Mouse (Mus musculus): ENCODE measurements around the gene Serp2. TPM values are rescaled to one million over a fixed set of nuclear protein-coding genes. Genes with fewer than 3 reads are reported as not detected.

Serp2 gene
- 115 and 121 TPM in 2 replicates for polyA plus RNA-seq (2012; rRNA removed)

DNA sequence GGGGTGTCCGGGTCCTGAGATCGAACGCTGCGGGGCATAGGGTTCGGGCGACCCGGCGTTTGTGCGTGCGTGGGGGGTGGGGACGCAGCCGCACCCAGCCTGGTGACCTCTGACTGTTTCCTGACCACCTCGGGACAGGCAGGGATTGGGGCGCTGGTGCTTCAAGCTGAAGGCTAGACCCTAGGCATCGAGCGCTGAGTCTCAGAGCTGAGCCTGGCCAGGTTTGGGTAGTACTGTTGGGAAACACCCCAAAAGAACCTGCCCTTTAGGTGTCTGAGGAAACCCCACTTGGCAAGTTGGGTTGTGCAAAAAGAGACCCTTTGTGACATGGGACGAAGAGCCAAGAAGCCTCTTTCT is at the start of gene Serp2:
Gene Serp2, minus strand, starts transcription at position 38 of the 357 bp plus-strand sequence.
- no peak for DNase-seq (ENCODE audit: low read depth)

DNA sequence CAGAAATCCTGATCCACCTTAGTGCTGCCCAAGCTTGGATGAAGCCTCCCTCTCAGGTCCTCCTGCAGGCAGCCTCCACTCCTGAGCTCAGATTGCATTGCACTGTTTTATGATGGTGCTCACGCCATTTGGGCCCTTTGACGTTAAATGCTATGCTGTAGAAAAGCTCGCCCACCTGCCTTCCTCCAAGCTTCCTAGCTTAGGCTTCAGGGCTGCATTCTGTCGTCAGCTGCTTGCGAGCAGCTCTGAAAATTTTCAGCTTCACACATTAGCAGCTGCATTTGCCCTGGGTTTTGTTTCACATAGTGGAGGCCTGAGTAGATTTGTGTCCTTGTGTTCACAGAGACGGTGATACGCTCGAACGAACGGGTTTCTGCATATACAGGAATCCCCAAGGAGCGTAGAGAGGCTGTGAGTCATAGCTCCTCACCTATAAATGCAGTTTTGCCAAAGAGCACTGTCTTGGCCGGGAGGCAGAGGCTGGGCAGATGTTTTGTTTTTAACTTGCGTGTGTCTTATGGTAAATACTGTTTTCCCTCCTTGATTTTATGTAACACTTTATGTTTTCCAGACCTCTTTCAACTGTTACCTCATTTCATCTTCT is 49.3 kb upstream of the Serp2 start:
- DNase-seq (ENCODE audit: low read depth) = no peak
- TF ChIP-seq POLR2A (IDR thresholded peaks at IDR 0.05; ENCODE audit: borderline replicate concordance, extremely low read depth, insufficient read depth, insufficient read length, poor library complexity, severe bottlenecking) (no peak), CTCF (IDR thresholded peaks at IDR 0.05; ENCODE audit: borderline replicate concordance, extremely low read depth, insufficient read depth, insufficient read length) (no peak)

More for the DNA sequence above, at the start of gene Serp2:
- no peak for TF ChIP-seq POLR2A (IDR thresholded peaks at IDR 0.05; ENCODE audit: borderline replicate concordance, extremely low read depth, insufficient read depth, insufficient read length, poor library complexity, severe bottlenecking)
- no peak for TF ChIP-seq CTCF (IDR thresholded peaks at IDR 0.05; ENCODE audit: borderline replicate concordance, extremely low read depth, insufficient read depth, insufficient read length)

- no peak for TF ChIP-seq POLR2A (IDR thresholded peaks at IDR 0.05; ENCODE audit: borderline replicate concordance, extremely low read depth, insufficient read depth, insufficient read length, poor library complexity, severe bottlenecking)
- no peak for TF ChIP-seq CTCF (IDR thresholded peaks at IDR 0.05; ENCODE audit: borderline replicate concordance, extremely low read depth, insufficient read depth, insufficient read length)
- no peak for DNase-seq (ENCODE audit: low read depth)
These were observed 47.3 kb upstream of the Serp2 start for GRCm38 (mm10) chr14:76604012-76604411.

DNA sequence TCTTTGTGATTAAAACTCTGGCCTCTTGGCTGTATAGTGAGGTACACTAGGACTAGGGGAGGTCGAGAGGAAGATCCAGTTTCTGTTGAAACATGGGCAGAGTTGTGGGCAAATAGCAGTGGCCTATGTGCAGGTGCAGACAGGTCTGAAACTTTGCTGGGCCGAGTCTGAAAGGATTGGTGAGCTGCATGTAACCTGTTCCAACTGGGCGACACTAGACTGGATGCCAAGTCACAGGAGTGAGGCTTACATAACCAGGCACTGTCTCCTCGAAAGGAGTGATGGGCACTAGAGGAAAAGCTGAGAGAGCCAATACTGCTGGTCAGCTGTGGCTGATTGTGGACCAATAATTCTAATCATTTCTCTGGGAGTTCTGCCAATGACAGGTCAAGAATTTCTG is 45.0 kb upstream of the Serp2 start:
- TF ChIP-seq POLR2A (IDR thresholded peaks at IDR 0.05; ENCODE audit: borderline replicate concordance, extremely low read depth, insufficient read depth, insufficient read length, poor library complexity, severe bottlenecking) = no peak
- TF ChIP-seq CTCF (IDR thresholded peaks at IDR 0.05; ENCODE audit: borderline replicate concordance, extremely low read depth, insufficient read depth, insufficient read length) = no peak
- no peak for DNase-seq (ENCODE audit: low read depth)

DNA sequence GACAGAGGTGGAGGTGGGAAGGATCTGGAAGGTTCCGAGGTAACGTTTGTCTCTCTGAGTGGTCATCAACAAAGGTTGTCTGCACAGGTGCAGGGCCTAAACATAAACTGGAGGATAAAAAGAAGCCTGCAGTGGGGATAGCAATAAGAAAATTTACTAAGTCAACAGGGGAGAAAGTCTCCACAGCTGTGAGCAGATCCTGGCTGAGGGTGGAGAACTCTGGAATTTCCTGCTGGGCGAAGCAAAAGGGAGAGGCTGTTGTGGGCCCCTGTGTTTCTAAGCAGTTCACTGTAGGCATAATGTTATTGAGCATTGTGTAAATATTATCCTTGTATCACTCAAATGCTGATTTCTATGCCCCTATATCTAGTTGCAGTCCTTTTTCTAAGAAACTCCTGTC is 43.7 kb upstream of the Serp2 start:
- DNase-seq (ENCODE audit: low read depth) = no peak

DNA sequence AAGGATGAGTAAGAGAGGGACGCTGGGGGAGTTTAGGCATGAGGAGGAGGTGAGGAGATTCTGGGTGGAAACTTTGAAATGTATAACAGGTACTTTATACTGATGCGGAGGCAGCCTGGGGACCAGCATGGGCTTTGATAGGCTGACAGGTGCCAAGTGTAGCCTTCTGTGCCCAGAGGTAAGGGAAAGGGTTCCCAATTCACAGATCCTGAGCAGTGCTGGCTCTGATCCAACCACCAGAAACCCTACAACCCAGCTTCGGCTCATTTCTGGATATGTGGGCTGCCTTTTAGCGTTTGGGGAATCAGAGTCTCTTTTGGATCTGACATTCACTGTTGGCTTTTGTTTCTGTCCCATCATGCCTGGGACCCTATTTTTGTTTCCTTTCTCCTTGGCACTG is 43.0 kb upstream of the Serp2 start:
- no peak for DNase-seq (ENCODE audit: low read depth)

More for the DNA sequence above, 43.7 kb upstream of the Serp2 start:
- no peak for TF ChIP-seq POLR2A (IDR thresholded peaks at IDR 0.05; ENCODE audit: borderline replicate concordance, extremely low read depth, insufficient read depth, insufficient read length, poor library complexity, severe bottlenecking)
- no peak for TF ChIP-seq CTCF (IDR thresholded peaks at IDR 0.05; ENCODE audit: borderline replicate concordance, extremely low read depth, insufficient read depth, insufficient read length)

GRCm38 (mm10) chr14:76598518-76599216 is 42.0 kb upstream of the Serp2 start:
- TF ChIP-seq POLR2A (IDR thresholded peaks at IDR 0.05; ENCODE audit: borderline replicate concordance, extremely low read depth, insufficient read depth, insufficient read length, poor library complexity, severe bottlenecking) (no peak), CTCF (IDR thresholded peaks at IDR 0.05; ENCODE audit: borderline replicate concordance, extremely low read depth, insufficient read depth, insufficient read length) (no peak)

More for the DNA sequence above, 43.0 kb upstream of the Serp2 start:
- TF ChIP-seq CTCF (IDR thresholded peaks at IDR 0.05; ENCODE audit: borderline replicate concordance, extremely low read depth, insufficient read depth, insufficient read length) (no peak), POLR2A (IDR thresholded peaks at IDR 0.05; ENCODE audit: borderline replicate concordance, extremely low read depth, insufficient read depth, insufficient read length, poor library complexity, severe bottlenecking) (no peak)

DNA sequence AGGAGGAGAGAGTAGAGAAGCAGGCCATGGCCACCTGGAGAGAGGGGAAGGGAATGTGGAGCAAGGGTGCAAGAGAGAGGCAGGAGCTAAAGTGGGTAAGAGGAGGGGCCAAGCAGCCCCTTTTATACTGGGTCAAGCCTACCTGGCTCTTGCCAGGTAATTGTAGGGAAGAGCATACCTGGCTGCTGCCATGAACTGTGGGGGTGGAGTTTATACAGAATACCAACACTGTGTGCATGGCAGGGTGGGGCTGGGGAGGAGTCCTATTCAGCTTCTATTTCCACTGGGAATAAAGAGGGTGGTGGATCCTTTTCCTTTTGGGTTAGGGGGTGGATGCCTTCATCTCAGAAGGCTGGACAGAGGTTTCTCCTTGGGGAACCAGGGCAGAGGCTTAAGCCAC is 41.1 kb upstream of the Serp2 start:
- DNase-seq (ENCODE audit: low read depth) = no peak

More at GRCm38 (mm10) chr14:76598518-76599216, 42.0 kb upstream of the Serp2 start:
- DNase-seq (ENCODE audit: low read depth) = peak; percentile 89

DNA sequence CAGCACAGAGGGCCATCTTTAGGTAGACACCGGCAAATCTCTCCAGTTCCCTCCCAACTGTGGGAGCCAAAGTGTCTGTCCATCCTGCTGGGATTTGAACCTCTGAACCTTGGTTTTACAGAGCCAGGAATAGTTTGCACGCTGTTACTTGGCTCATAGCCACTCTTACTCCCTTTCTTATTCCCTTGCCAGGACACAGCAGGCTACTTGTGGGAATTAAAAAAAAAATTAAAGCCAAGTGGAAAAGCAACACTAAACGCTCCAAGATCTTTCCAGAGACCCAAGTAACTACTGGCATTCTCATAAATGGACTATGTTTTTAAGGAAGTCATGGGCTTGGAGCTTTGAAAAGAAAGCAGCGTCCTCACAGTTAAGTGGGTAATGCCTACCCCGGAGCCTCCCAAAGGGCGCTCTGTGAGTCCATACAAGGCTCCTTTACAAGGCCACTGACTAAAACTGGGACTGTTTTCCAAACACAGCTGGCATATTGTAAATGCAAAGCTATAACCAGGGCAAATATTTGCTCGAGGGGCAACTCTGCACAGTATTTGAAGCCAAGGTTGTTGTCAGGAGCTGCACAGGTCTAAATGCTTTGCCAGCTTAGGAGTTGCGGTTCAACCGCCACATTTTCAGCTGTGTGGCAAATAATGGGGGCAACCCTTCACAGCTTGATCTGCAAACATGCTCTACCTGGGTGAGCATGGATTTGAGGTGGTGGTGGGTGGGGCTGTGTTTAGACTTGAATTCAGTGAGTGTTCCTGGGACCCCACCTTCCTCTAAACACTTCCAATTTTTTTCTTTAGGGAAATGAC is 38.6 kb upstream of the Serp2 start:
- peak; percentile 57 for DNase-seq (ENCODE audit: low read depth)
- no peak for TF ChIP-seq POLR2A (IDR thresholded peaks at IDR 0.05; ENCODE audit: borderline replicate concordance, extremely low read depth, insufficient read depth, insufficient read length, poor library complexity, severe bottlenecking)

More for the DNA sequence above, 41.1 kb upstream of the Serp2 start:
- TF ChIP-seq POLR2A (IDR thresholded peaks at IDR 0.05; ENCODE audit: borderline replicate concordance, extremely low read depth, insufficient read depth, insufficient read length, poor library complexity, severe bottlenecking) (no peak), CTCF (IDR thresholded peaks at IDR 0.05; ENCODE audit: borderline replicate concordance, extremely low read depth, insufficient read depth, insufficient read length) (no peak)

GRCm38 (mm10) chr14:76594351-76594885 is 37.7 kb upstream of the Serp2 start:
- TF ChIP-seq CTCF (IDR thresholded peaks at IDR 0.05; ENCODE audit: borderline replicate concordance, extremely low read depth, insufficient read depth, insufficient read length) = no peak
- no peak for TF ChIP-seq POLR2A (IDR thresholded peaks at IDR 0.05; ENCODE audit: borderline replicate concordance, extremely low read depth, insufficient read depth, insufficient read length, poor library complexity, severe bottlenecking)
- DNase-seq (ENCODE audit: low read depth) = no peak

- TF ChIP-seq POLR2A (IDR thresholded peaks at IDR 0.05; ENCODE audit: borderline replicate concordance, extremely low read depth, insufficient read depth, insufficient read length, poor library complexity, severe bottlenecking) = no peak
- TF ChIP-seq CTCF (IDR thresholded peaks at IDR 0.05; ENCODE audit: borderline replicate concordance, extremely low read depth, insufficient read depth, insufficient read length) = no peak
- no peak for DNase-seq (ENCODE audit: low read depth)
These were observed 37.0 kb upstream of the Serp2 start for GRCm38 (mm10) chr14:76593630-76594193.

Data from brain, embryonic 14.5 days (tissue).